Mouse (Mus musculus): ENCODE data around the gene Zbtb16. TPM values are rescaled to one million over a fixed set of nuclear protein-coding genes. Genes with fewer than 3 reads are reported as not detected.

Gene Zbtb16
- polyA plus RNA-seq, 1 experiment from 2014 or later, result 0.15 TPM

DNA sequence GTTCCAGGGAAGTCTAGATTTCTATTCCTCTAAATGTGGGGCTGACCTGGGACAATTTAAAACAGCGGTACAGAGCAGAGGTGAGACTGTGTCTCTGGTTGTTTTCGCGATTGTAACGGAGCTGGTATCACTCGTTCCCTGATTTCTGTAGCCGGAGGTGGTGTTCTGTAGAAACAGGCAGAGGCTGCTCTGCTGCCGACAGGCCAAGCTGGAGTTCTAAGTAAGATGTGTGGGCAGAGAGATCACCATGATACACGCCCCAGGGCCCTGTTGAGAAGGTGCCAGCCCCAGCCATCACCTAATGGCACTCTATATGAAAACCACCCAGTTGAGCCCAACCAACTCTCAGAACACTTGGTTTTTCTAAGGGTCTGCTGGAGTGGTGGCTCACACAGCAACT, 122.2 kb downstream of the Zbtb16 start:
- ChIA-PET CTCF (no interaction called here), POLR2A (no interaction called here)
- peaks cover 44% of the 10 kb centered on the region for H3K27me3 ChIP-seq
- DNase-seq (ENCODE audit: low read depth, low spot score) (no peak), ATAC-seq (no peak)
- in situ Hi-C loops (cut with MboI; ENCODE audit: low pct_unique_long_range_greater_than_20kb), result no loop called here
- TF ChIP-seq CTCF (IDR thresholded peaks at IDR 0.05), result no peak

DNA sequence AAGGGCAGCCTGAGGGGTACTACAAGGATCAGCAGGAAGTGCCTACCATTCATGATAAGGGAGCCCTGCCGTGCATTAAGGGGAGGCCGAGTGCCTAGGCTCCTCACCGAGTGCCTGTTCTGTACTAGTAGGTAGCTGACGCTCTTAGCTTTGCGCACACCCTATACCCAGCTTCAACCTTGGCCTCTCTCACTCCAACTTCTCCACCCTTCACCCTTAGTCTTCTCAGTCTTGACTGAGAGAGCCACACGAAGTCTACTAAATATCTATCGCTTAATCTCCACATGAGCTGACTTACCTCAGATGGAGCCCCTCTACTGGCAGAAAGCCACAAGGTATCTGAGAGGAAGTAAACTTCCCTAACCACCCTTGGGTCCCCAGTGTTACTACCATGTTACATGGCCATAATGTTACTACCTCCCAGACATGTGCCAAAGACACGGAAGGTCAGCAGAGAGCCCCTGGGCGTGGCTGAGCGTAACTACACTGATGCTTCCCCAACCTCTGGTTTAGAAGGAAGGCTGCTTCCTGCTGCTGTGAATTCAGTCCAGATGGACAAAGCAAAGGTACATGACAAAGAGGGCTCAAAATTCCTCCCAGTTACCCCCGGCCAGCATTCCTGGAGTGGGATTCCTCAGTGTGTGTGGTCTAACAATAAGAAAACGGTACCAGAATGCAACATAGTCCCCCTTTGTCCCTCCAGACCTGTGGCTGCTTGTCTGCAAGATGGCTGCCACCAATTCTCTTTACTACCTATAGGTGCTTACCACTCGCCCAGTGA, 122.8 kb downstream of the Zbtb16 start:
- ATAC-seq, result no peak
- H3K27me3 ChIP-seq, result peaks cover 49% of the 10 kb centered on the region
- in situ Hi-C loops (cut with MboI; ENCODE audit: low pct_unique_long_range_greater_than_20kb), result no loop called here
- TF ChIP-seq CTCF (IDR thresholded peaks at IDR 0.05), result no peak
- ChIA-PET CTCF (no interaction called here), POLR2A (no interaction called here)
- DNase-seq (ENCODE audit: low read depth, low spot score), result no peak

DNA sequence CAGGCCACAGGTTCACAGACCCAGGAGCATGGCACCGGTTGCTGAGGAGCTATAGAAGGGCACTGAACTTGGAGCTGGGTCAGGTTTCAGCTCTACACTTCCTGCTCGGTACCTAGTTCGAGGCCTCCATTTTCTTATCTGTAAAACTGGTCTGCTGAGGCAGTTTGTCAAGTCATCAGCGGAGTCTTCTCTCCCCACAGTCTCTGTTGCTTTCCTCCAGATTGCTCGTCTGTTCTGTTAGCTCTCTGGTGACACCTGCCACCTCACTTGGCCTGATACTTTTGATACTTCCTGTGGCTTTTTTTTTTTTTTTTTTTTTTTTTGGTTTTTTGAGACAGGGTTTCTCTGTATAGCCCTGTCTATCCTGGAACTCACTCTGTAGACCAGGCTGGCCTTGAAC, 124.2 kb downstream of the Zbtb16 start:
- peaks cover 54% of the 10 kb centered on the region for H3K27me3 ChIP-seq
- DNase-seq (ENCODE audit: low read depth, low spot score) (no peak), ATAC-seq (no peak)
- ChIA-PET POLR2A (no interaction called here), CTCF (no interaction called here)
- TF ChIP-seq CTCF (IDR thresholded peaks at IDR 0.05), result no peak
- in situ Hi-C loops (cut with MboI; ENCODE audit: low pct_unique_long_range_greater_than_20kb), result no loop called here

DNA sequence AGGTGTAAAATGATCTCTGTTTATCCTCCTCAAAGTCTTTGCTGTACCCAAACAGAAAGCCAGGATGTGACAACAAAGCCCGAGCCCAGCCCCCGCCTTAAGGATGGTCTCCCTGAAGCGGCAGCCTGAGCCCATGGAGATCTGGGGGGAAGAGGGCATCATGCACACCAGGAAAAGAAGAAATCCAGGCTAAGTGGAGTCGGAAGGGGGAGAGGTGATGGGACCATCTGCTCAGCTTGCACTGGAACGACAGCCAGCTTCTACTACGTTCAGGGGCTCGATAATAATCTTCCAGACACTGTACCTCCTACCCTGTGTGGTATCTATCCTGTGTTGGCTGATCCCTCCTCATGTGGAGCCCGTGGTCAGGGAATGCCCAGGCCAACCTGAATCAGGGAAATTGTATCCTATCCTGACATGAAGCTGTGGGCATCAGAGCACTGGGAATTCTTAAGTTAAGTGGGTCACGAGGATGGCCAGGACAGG, 124.7 kb downstream of the Zbtb16 start:
- in situ Hi-C loops (cut with MboI; ENCODE audit: low pct_unique_long_range_greater_than_20kb), result no loop called here
- ATAC-seq (no peak), DNase-seq (ENCODE audit: low read depth, low spot score) (no peak)
- H3K27me3 ChIP-seq, result peaks cover 54% of the 10 kb centered on the region
- ChIA-PET CTCF (no interaction called here), POLR2A (no interaction called here)
- TF ChIP-seq CTCF (IDR thresholded peaks at IDR 0.05), result no peak

DNA sequence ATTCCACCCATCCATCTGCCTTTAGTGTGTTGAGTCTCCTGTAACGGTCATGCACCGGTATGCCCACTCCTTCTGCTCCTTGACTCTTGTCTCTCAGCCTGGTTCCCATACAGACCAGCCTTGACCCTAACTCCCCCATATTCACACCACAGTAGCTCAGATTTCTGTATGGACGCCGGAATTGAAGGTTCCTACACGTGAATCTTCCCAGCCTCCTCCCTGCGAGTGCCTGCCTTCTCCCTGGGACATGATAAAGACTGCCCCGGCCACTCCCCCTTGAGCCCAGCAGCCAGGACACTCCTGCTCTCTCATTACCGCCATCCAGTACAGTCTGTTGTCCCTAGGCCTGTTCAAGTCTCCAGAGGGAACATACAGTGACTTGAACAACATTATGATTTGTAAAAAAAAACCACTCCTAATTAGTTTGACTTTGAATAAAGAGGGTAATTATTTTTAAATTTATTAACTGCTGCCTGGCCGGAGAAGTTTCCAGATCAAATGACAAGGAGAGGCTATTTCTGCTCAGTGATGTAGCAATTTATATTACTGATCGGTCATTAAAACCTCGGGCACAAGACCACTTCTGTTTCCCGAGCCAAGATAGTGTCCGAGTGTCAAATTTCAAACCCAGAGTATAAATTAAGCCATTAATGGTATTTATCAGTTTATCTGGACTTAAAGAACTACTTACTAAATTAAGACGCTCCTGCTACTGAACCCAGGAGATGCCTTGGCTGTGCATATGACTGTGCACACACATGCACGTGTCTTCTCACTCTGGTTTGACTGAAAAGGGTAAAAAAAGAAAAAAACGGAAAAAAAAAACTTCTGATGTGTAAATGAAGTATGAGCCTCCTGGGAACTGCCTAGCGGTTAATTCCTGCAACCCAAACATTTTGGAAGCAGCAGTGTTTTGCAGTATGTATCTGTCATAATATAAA, 125.4 kb downstream of the Zbtb16 start:
- peaks cover 53% of the 10 kb centered on the region for H3K27me3 ChIP-seq
- no peak for DNase-seq (ENCODE audit: low read depth, low spot score)
- ChIA-PET POLR2A (no interaction called here), CTCF (no interaction called here)
- in situ Hi-C loops (cut with MboI; ENCODE audit: low pct_unique_long_range_greater_than_20kb), result no loop called here
- TF ChIP-seq CTCF (IDR thresholded peaks at IDR 0.05), result no peak
- ATAC-seq, result no peak

DNA sequence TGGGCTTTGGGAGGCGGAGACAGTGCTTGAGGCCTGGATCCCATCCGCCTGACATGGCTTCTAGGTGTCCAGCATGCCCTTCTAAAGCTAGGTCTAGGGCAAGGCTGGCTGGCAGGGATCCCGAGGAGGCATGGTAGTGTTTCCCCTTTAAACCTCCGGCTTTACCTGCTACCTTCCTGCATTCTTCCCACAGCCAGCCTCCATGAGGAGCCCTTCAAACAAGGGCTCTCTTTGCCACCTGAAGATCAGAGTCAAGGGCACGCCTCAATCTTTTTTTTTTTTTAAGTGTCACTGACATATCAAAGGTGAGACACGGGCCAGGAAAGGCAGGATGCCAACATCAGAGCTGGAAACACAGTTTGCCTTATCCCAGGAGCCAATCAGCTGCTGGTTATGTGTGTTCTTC, 128.2 kb downstream of the Zbtb16 start:
- DNase-seq (ENCODE audit: low read depth, low spot score), result no peak
- no peak for TF ChIP-seq CTCF (IDR thresholded peaks at IDR 0.05)
- in situ Hi-C loops (cut with MboI; ENCODE audit: low pct_unique_long_range_greater_than_20kb), result no loop called here
- no peak for ATAC-seq
- peaks cover 47% of the 10 kb centered on the region for H3K27me3 ChIP-seq
- POLR2A ChIA-PET, result no interaction called here
- CTCF ChIA-PET, result no interaction called here

DNA sequence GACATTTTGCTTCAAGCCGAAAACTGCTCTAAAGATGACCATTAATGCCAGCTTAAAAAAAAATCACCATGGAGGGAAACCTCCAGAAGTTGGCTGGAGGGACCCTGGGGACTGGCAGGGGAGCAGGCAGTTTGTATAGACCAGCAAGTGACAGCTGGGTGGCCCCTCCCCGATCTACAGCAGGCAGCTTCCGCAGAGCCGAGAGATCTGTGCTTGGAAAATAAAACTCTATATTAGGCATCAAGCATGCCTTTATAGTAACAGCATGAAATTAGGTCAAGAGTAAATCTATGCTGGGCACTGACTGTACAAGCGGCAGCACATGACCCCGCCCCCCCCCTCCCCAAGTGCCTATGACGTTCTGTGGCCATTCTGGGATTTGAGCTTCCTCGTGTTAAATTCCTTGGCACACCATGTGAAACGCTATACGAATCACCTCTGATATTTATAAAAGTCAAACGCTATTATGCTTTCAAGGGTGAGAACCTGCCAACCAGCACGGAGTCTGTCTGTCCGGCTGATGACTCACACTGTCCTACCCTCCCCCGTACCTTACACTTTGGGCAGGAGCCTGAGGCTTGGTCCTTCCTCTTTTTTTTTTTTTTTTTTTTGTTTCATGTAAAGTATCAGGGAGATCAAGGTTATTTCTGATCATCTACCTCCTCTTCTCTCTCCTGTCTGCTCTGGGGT, 128.7 kb downstream of the Zbtb16 start:
- DNase-seq (ENCODE audit: low read depth, low spot score), result no peak
- in situ Hi-C loops (cut with MboI; ENCODE audit: low pct_unique_long_range_greater_than_20kb), result no loop called here
- CTCF ChIA-PET, result no interaction called here
- peaks cover 47% of the 10 kb centered on the region for H3K27me3 ChIP-seq
- POLR2A ChIA-PET, result interaction anchor here (0.5 kb wide), 1 partner anchor 25 kb away, joined by 3 read pairs; no protein-coding TSS in a partner anchor
- TF ChIP-seq CTCF (IDR thresholded peaks at IDR 0.05), result no peak
- ATAC-seq, result no peak

DNA sequence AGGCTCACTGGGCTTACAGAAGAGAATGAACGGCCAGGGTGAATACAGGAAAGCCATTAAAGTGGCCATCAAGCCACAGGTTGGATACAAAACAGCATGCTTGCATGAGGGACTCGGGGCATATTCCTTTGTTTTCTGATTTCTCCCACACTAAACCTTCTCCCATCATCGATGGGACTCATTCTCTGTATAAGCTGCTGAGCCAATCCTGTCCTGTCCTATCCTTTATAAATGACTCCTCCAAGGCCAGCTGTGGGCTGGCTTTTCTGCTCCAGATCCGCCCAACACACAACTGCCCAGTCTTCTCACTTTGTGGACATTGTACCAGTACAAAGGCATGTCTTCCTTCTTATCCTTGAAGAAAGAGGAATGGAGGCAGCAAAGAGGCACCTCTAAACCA, 134.7 kb downstream of the Zbtb16 start:
- peaks cover 63% of the 10 kb centered on the region for H3K27me3 ChIP-seq
- TF ChIP-seq CTCF (IDR thresholded peaks at IDR 0.05), result no peak
- in situ Hi-C loops (cut with MboI; ENCODE audit: low pct_unique_long_range_greater_than_20kb), result no loop called here
- ChIA-PET CTCF (no interaction called here), POLR2A (no interaction called here)
- no peak for DNase-seq (ENCODE audit: low read depth, low spot score)
- no peak for ATAC-seq

DNA sequence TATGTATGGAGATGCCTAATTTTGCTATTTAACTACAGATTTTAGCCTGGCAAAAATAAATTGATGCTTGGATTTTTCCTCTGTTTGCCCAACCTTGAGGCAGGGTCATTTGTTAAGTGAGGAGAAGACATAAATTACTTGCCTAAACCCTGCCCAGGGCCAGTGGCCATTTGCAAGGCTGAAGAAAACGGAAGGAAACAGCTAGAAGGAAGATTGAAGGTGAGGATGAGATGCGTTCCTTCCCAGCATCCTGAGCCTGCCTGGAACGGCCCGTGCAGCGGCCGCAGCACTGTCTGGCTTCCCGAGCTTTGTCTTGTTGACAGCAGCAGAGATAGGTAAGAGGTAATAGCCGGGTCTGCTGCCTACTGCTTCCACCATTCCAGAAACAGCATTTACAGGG, 135.2 kb downstream of the Zbtb16 start:
- CTCF ChIA-PET, result no interaction called here
- DNase-seq (ENCODE audit: low read depth, low spot score), result no peak
- ATAC-seq, result no peak
- in situ Hi-C loops (cut with MboI; ENCODE audit: low pct_unique_long_range_greater_than_20kb), result no loop called here
- H3K27me3 ChIP-seq, result peaks cover 64% of the 10 kb centered on the region
- POLR2A ChIA-PET, result no interaction called here
- no peak for TF ChIP-seq CTCF (IDR thresholded peaks at IDR 0.05)

DNA sequence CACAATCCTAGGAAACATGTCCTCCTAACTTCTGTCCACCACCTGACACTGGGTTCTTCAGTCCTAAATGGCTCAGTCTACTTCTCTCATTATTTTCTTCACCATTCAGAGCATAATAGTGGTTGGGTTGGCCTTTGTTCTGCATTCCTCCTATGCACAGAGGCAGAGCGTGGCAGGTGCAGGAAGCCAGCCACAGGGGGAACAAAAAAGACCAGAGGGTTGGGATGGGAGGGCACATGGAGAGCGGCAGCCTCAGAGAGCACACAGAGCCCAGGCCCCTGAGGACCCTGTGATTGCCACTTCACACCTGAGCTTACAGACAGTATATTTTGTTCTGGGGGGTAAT, 138.6 kb downstream of the Zbtb16 start:
- POLR2A ChIA-PET, result no interaction called here
- DNase-seq (ENCODE audit: low read depth, low spot score), result no peak
- no peak for TF ChIP-seq CTCF (IDR thresholded peaks at IDR 0.05)
- in situ Hi-C loops (cut with MboI; ENCODE audit: low pct_unique_long_range_greater_than_20kb), result no loop called here
- ATAC-seq, result no peak
- peaks cover 80% of the 10 kb centered on the region for H3K27me3 ChIP-seq
- CTCF ChIA-PET, result no interaction called here

Data from Patski (cell line).